In the genomic region with DNA sequence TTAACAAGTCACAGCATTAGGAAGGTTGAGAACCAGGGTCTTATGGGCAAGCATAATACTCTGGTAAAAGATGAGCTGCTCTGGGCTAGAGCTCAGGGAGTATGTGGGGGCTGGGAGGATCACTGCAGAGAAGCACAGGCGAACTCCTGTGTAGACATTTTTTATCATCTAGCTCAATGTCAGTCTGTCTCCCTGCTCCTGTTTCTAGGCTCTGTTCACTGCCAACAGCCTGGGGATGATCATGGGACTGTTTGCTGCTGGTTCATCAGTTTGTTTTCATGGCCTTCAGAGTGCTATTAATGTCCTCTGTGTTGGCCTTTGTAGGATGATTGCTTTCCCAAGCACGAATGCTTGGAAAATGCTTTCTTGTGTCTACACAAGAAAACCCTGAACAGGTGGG, we compare ENCODE assay signal across 27 mouse cellular contexts. TPM values are rescaled to one million over a fixed set of nuclear protein-coding genes. Genes with fewer than 3 reads are reported as not detected.
A peak's percentile ranks its signal among the peaks of the same experiment; 100 is the strongest.
DNase-seq lines count a peak whose midpoint lies in the region; ATAC-seq lines count a peak whose summit lies in the region.
"Had no signal": no experiment of that assay in that cellular context is flagged by ENCODE, and none has a peak within 500 bp of the region (broad histone marks: within the 10 kb centered on the region; RNA-seq: fewer than 3 reads in every experiment).

No protein-coding gene starts in this region.

- no peak for ATAC-seq in heart, embryonic 13.5 days (ENCODE audit: extremely low read depth, insufficient number of reproducible peaks, low FRiP score, low TSS enrichment)
- no peak for ATAC-seq in midbrain, embryonic 16.5 days
- ATAC-seq: forebrain, embryonic 16.5 days; inflammation-experienced regulatory T-cells, adult 6 months; liver, embryonic 12.5 days; Patski had no signal

- peaks cover 9% of the 10 kb centered on the region for H3K36me3 ChIP-seq in heart, embryonic 13.5 days
- H3K36me3 ChIP-seq in midbrain, embryonic 16.5 days (ENCODE audit: control insufficient read depth, insufficient read depth, low read length) = no peaks in the 10 kb centered on the region
- H3K36me3 ChIP-seq: forebrain, embryonic 10.5 days; G1E; liver, embryonic 12.5 days; midbrain, embryonic 10.5 days had no signal

- peak overlapping the region; percentile 43; the same call in 1 of the 2 replicates for H3K27ac ChIP-seq in heart, embryonic 13.5 days (replicated peaks)
- H3K27ac ChIP-seq in midbrain, embryonic 16.5 days (ENCODE audit: low read length) = no peak overlapping the region
- H3K27ac ChIP-seq: forebrain, embryonic 10.5 days; hindbrain, embryonic 14.5 days; limb, embryonic 13.5 days; liver, embryonic 12.5 days; midbrain, embryonic 10.5 days had no signal

- 62% methylated on average over 2 of the region's 2 CpGs for WGBS in heart, embryonic 13.5 days
- 94% methylated on average over 2 of the region's 2 CpGs for WGBS in midbrain, embryonic 16.5 days

- intact Hi-C loops in gastrocnemius, postnatal 36 days (cut with DNase I) = no loop called here

- peaks cover 43% of the 10 kb centered on the region for H3K4me1 ChIP-seq in heart, embryonic 13.5 days
- H3K4me1 ChIP-seq in midbrain, embryonic 16.5 days (ENCODE audit: control insufficient read depth, insufficient read depth, low read length) = peaks cover 4% of the 10 kb centered on the region; the same call in 1 of the 2 replicates
- H3K4me1 ChIP-seq: midbrain, embryonic 10.5 days had no signal

- no peak overlapping the region for H3K4me2 ChIP-seq in heart, embryonic 13.5 days
- H3K4me2 ChIP-seq in midbrain, embryonic 16.5 days (ENCODE audit: low read length) = no peak overlapping the region
- H3K4me2 ChIP-seq: heart, embryonic 11.5 days; hindbrain, embryonic 14.5 days; limb, embryonic 13.5 days; liver, embryonic 12.5 days had no signal

- H3K4me3 ChIP-seq in heart, embryonic 13.5 days = no peak overlapping the region
- no peak overlapping the region for H3K4me3 ChIP-seq in midbrain, embryonic 16.5 days (ENCODE audit: low read depth, low read length)
- H3K4me3 ChIP-seq: forebrain, embryonic 10.5 days; limb, embryonic 13.5 days; liver, embryonic 12.5 days; midbrain, embryonic 10.5 days had no signal

- DNase-seq in gastrocnemius, adult 18-20 months (ENCODE audit: low spot score) = peak; percentile 72
- no peak for DNase-seq in gastrocnemius, postnatal 36 days
- DNase-seq in heart, postnatal 4 days = no peak
- DNase-seq in ovary, postnatal 36 days (ENCODE audit: low spot score) = peak; percentile 37
- no peak for DNase-seq in ovary, postnatal 10 days (ENCODE audit: low spot score)
- DNase-seq: B cell, adult 2 months; cerebellum, adult 18-20 months; cerebellum, postnatal 14 days; kidney, adult 18-20 months; layer of hippocampus, adult 9-11 months; lung, adult 18-20 months; lung, postnatal 10 days; right cerebral cortex, postnatal 14 days; spleen, adult 18-20 months had no signal

- H3K27me3 ChIP-seq in heart, embryonic 13.5 days (replicated peaks) = no peaks in the 10 kb centered on the region
- H3K27me3 ChIP-seq in midbrain, embryonic 16.5 days (ENCODE audit: control insufficient read depth, insufficient read depth, low read depth, low read length) = no peaks in the 10 kb centered on the region
- H3K27me3 ChIP-seq: CH12.LX; limb, embryonic 13.5 days; liver, embryonic 12.5 days; Patski had no signal

- H3K9ac ChIP-seq in heart, embryonic 13.5 days = no peak overlapping the region
- H3K9ac ChIP-seq in midbrain, embryonic 16.5 days (ENCODE audit: low read depth, low read length) = no peak overlapping the region
- H3K9ac ChIP-seq: hindbrain, embryonic 14.5 days; limb, embryonic 13.5 days; liver, embryonic 12.5 days had no signal

- no peaks in the 10 kb centered on the region for H3K9me3 ChIP-seq in heart, embryonic 13.5 days
- no peaks in the 10 kb centered on the region for H3K9me3 ChIP-seq in midbrain, embryonic 16.5 days (replicated peaks; ENCODE audit: control insufficient read depth, low read length, poor library complexity, severe bottlenecking)
- H3K9me3 ChIP-seq: forebrain, embryonic 10.5 days; G1E; limb, embryonic 13.5 days; liver, embryonic 12.5 days; midbrain, embryonic 10.5 days had no signal

RNA-seq across cellular contexts. Expression of gene Eepd1, which starts 18.7 kb away (rescaled TPM):
- total RNA-seq in gastrocnemius, adult 18-20 months (2021) = 100 to 1,000 TPM; 125 to 132 TPM
- total RNA-seq in gastrocnemius, postnatal 36 days (2021) = 10 to 100 TPM; 78.3 to 94.2 TPM
- polyA plus RNA-seq in heart, embryonic 13.5 days (2015; fragmentation: Nextera tagmentation; extraction: Ambion mirVana) = 21.4 and 23.2 TPM in 2 replicates
- total RNA-seq in heart, postnatal 4 days (2021) = 10 to 100 TPM; 20.8 TPM
- 11.3 and 12.7 TPM in 2 replicates for polyA plus RNA-seq in midbrain, embryonic 16.5 days (2015; fragmentation: Nextera tagmentation; extraction: Ambion mirVana)
- polyA plus RNA-seq: G1E had no signal

Comparison
In these comparisons a context has a peak if more than half of its experiments do, and no peak if none do; other contexts are left out.
1. DNase-seq: peak in gastrocnemius, adult 18-20 months (single experiment) and ovary, postnatal 36 days (single experiment); none in gastrocnemius, postnatal 36 days (0 of 2), heart, postnatal 4 days (single experiment) and ovary, postnatal 10 days (single experiment).